Mouse (Mus musculus) hindbrain, embryonic 13.5 days (tissue): Measurements from ENCODE around the gene Col1a1. TPM values are rescaled to one million over a fixed set of nuclear protein-coding genes. Genes with fewer than 3 reads are reported as not detected.

Experiments
- ATAC-seq: fragments of 200-750 bp; cut with Nextera tagmentation; 2 replicates; pipeline ENCODE4 v1.8.0; 2017; ENCODE audit warnings: moderate TSS enrichment; ENCODE audit not compliant: low FRiP score
- H3K27ac ChIP-seq: fragments of 300-500 bp; sonication (generic); 2 replicates; pipeline ENCODE4 v1.5.1; 2015; ENCODE audit warnings: inconsistent platforms, mild to moderate bottlenecking, moderate library complexity
- H3K27me3 ChIP-seq: fragments of 300-500 bp; sonication (generic); 2 replicates; pipeline ENCODE4 v1.6.1; 2015; ENCODE audit warnings: mild to moderate bottlenecking, inconsistent platforms
- H3K36me3 ChIP-seq: fragments of 300-500 bp; sonication (generic); 2 replicates; pipeline ENCODE4 v1.6.1; 2015; ENCODE audit warnings: mild to moderate bottlenecking, inconsistent platforms
- H3K4me1 ChIP-seq: fragments of 300-500 bp; sonication (generic); replicated peaks from 2 replicates; pipeline ENCODE4 v1.6.1; 2015; ENCODE audit warnings: inconsistent platforms
- H3K4me2 ChIP-seq: fragments of 300-500 bp; sonication (generic); 2 replicates; pipeline ENCODE4 v1.6.1; 2015; ENCODE audit warnings: inconsistent platforms, mild to moderate bottlenecking, moderate library complexity
- H3K4me3 ChIP-seq: fragments of 300-500 bp; sonication (generic); 2 replicates; pipeline ENCODE4 v1.5.1; 2015; ENCODE audit warnings: mild to moderate bottlenecking, inconsistent platforms
- H3K9ac ChIP-seq: fragments of 300-500 bp; sonication (generic); 2 replicates; pipeline ENCODE4 v1.6.1; 2015; ENCODE audit warnings: mild to moderate bottlenecking, inconsistent platforms
- H3K9me3 ChIP-seq: fragments of 300-500 bp; sonication (generic); 2 replicates; pipeline ENCODE4 v1.6.1; 2016; ENCODE audit warnings: inconsistent platforms
- WGBS: fragments of 180-500 bp; shearing (Covaris S2); methylation state at CpG from one replicate; pipeline ENCODE4 v1.1.7; 2015; 5-methylcytosine and 5-hydroxymethylcytosine counted together
- polyA plus RNA-seq: library from polyadenylated mRNA; unstranded; fragments of >200 nt; fragmentation: Nextera tagmentation; extraction: Ambion mirVana; gene quantifications from 2 replicates; pipeline ENCODE4 v1.2.1, GENCODE M21; 2015

Col1a1 gene
- polyA plus RNA-seq, 1 experiment from 2014 or later: 128 TPM

DNA sequence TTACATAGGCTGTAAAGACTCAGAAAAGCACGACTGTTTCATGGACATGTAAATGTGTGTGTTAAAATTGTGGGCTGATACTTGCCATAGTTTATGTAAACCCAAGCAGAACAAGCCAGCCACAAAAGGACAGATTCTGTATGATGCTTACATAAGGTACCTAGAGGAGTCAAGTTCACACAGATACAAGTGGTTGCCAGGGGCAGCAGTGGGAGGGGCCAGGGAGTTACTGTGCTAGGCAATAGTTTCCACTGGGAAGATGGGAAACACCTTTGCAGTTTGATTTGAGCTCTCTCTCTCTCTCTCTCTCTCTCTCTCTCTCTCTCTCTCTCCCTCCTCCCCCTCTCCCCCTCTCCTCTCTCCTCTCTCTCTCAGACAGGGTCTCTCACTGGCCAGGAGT lies 49.1 kb downstream of the Col1a1 start:
- Histone ChIP-seq H3K36me3 (no peaks in the 10 kb centered on the region), H3K9ac (no peak overlapping the region), H3K9me3 (no peaks in the 10 kb centered on the region), H3K27me3 (no peaks in the 10 kb centered on the region), H3K27ac (no peak overlapping the region), H3K4me3 (no peak overlapping the region), H3K4me2 (no peak overlapping the region), H3K4me1 (peaks cover 28% of the 10 kb centered on the region)
- no peak for ATAC-seq
- WGBS: 47% methylated on average over 1 of the region's 1 CpGs

DNA sequence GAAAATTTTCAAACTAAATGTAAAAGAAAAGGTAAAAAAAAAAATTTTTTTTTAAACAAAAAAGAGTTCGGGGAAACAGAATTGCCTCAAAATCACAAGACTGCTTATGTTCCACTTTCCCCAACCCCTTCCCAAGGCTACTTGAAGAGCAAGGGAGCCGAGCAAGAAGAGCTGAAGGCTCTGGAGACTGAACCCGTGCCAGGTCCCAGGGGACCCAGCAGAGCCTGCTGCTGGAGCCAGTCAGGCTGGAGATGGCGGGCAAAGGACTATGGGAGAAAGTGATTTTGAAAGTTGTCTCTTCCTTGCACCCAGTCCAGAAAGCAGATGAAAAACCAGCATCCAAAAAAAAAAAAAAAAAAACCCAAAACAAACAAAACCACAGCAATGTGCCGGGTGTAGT lies 49.8 kb downstream of the Col1a1 start:
- WGBS: 78% methylated on average over 5 of the region's 5 CpGs
- no peak overlapping the region for H3K9ac ChIP-seq
- no peak overlapping the region for H3K4me2 ChIP-seq
- peaks cover 33% of the 10 kb centered on the region for H3K4me1 ChIP-seq
- H3K27ac ChIP-seq: no peak overlapping the region
- no peaks in the 10 kb centered on the region for H3K9me3 ChIP-seq
- no peak for ATAC-seq
- no peaks in the 10 kb centered on the region for H3K27me3 ChIP-seq
- no peaks in the 10 kb centered on the region for H3K36me3 ChIP-seq
- no peak overlapping the region for H3K4me3 ChIP-seq

DNA sequence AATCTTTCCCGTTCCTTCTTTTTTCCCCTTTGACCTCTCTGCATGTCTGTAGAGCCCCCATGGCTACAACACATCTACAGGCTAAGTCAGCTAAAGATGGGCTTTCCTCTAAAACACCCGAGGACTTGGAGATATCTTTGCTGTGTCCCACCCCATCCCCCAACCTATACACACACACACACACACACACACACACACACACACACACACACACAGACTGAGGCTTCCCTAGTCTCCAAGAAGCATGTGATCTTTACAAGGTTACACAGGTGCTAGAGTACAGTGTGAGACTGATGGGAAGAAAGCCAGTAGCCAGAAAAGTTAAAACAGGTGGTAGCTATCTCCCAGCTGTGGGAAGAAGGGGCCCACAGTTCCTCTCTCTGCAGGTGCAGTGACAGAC lies 50.4 kb downstream of the Col1a1 start:
- ATAC-seq: no peak
- no peak overlapping the region for H3K4me3 ChIP-seq
- no peak overlapping the region for H3K9ac ChIP-seq
- 58% methylated on average over 2 of the region's 2 CpGs for WGBS
- H3K4me1 ChIP-seq: peaks cover 33% of the 10 kb centered on the region
- H3K9me3 ChIP-seq: no peaks in the 10 kb centered on the region
- no peak overlapping the region for H3K27ac ChIP-seq
- no peaks in the 10 kb centered on the region for H3K27me3 ChIP-seq
- H3K4me2 ChIP-seq: no peak overlapping the region
- no peaks in the 10 kb centered on the region for H3K36me3 ChIP-seq

DNA sequence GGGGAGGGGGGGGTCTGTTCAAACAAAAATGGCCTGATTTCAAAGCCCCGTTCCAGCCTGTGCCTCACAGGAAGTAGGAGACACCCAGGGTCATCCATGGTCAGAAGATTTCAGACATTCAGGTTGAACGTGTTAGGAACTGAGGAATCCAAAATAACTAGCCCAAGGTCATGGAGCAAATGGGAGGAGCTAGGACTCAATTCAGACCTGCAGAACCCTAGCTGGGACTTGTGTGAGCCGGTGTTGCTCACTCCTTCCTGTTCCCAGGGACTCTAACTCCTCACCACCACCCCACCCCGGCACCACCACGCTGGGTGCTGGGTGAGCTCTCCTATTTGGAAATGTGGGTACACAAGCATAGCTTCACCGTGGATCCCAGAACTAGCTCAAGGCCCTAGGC lies 51.3 kb downstream of the Col1a1 start:
- no peak overlapping the region for H3K4me3 ChIP-seq
- no peaks in the 10 kb centered on the region for H3K36me3 ChIP-seq
- WGBS: 48% methylated on average over 6 of the region's 6 CpGs
- no peak overlapping the region for H3K9ac ChIP-seq
- H3K4me1 ChIP-seq: peaks cover 38% of the 10 kb centered on the region
- no peak overlapping the region for H3K4me2 ChIP-seq
- no peak overlapping the region for H3K27ac ChIP-seq
- H3K9me3 ChIP-seq: no peaks in the 10 kb centered on the region
- ATAC-seq: no peak
- no peaks in the 10 kb centered on the region for H3K27me3 ChIP-seq

DNA sequence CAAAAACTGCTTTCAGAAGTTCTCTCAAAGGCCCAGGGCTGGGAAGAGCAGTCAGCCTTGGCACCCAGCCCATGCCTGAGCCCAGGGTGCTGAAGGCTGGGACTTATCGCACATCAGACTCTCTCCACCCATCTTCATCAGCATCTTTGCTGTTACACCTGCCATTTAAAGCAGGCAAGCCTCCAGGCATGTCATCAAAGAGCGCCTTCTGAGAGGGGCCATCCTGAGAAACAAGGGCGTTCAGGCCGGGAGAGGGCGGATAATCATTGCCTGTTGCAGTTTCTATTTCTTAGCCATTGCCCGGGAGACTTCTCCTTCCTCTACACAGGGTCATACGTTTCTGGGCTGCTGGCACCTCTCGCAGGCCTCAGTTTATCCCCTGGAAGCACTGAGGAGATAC lies 51.8 kb downstream of the Col1a1 start:
- WGBS: 88% methylated on average over 8 of the region's 8 CpGs
- Histone ChIP-seq H3K9me3 (no peaks in the 10 kb centered on the region), H3K4me2 (no peak overlapping the region), H3K27ac (no peak overlapping the region), H3K4me1 (peaks cover 43% of the 10 kb centered on the region), H3K27me3 (no peaks in the 10 kb centered on the region), H3K4me3 (no peak overlapping the region), H3K36me3 (no peaks in the 10 kb centered on the region), H3K9ac (no peak overlapping the region)
- no peak for ATAC-seq

DNA sequence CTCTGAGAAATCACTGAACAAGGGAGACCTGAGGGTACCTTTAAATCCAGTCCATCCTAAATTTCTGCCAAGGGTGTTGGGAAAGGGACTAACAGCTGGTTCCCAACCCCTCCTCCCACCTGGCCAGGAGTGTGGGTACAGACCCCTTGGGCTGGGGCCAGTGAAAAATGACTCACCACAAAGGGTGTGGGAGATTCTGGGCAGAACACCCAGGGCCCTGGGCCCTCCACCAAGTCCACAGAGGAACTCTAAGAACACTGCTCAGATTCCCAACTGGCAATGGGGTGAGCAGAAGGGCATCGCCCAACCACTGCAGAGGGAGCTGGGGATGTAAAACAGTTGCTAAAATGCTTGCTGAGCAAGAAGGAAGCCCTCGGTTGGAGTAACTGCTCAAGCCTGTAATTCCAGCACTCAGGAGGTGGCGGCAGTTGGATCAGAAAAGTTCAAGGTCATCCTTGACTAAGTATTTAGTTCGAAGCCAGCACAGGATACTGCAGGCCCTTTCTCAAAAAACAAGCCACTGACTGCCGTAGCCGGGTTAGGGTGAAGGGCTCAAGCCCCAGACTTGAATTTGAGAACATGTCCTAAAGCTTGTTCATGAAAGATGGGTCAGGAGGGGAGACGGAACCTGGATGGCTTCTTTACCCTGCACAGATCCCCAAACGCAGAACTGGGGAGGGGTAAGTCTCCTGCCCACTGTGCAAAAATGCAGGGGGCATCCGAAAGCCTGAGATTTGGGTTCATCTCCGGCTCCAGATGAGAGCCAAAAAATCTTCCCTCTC lies 52.9 kb downstream of the Col1a1 start:
- peaks cover 55% of the 10 kb centered on the region for H3K4me1 ChIP-seq
- peak overlapping the region; percentile 97 for H3K4me3 ChIP-seq
- no peaks in the 10 kb centered on the region for H3K9me3 ChIP-seq
- H3K36me3 ChIP-seq: no peaks in the 10 kb centered on the region
- no peaks in the 10 kb centered on the region for H3K27me3 ChIP-seq
- H3K9ac ChIP-seq: peak overlapping the region; percentile 80
- H3K4me2 ChIP-seq: peak overlapping the region; percentile 100
- 25% methylated on average over 10 of the region's 10 CpGs for WGBS
- H3K27ac ChIP-seq: peak overlapping the region; percentile 97
- no peak for ATAC-seq

DNA sequence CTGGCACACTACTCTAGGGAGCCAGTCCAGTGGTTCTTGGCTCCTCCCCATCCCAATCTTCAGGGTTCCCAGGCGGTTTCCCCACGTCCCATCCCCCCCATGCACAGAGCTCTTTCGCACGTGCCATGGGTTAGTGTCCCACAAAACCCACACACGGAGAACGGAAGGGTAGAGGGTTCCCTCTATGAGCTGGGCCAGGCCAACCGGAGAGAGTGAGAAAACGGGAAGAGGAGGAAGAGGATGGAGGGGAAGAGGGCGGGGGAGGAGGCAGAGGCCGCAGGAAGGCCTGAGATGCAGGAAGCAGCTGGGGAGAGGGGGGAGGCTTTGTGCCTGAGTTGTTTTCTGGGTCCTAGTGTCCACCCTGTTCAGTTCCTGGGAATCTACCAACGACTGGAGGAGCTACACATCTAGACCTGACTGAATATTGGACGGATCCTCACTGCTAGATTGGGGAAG lies 53.6 kb downstream of the Col1a1 start:
- no peaks in the 10 kb centered on the region for H3K27me3 ChIP-seq
- peak overlapping the region; percentile 99 for H3K9ac ChIP-seq
- H3K4me2 ChIP-seq: peak overlapping the region; percentile 100
- peak; percentile 46 for ATAC-seq
- H3K27ac ChIP-seq: peak overlapping the region; percentile 97
- no peaks in the 10 kb centered on the region for H3K9me3 ChIP-seq
- peaks cover 61% of the 10 kb centered on the region for H3K4me1 ChIP-seq
- H3K4me3 ChIP-seq: peak overlapping the region; percentile 97
- no peaks in the 10 kb centered on the region for H3K36me3 ChIP-seq
- WGBS: 0% methylated on average over 12 of the region's 12 CpGs

DNA sequence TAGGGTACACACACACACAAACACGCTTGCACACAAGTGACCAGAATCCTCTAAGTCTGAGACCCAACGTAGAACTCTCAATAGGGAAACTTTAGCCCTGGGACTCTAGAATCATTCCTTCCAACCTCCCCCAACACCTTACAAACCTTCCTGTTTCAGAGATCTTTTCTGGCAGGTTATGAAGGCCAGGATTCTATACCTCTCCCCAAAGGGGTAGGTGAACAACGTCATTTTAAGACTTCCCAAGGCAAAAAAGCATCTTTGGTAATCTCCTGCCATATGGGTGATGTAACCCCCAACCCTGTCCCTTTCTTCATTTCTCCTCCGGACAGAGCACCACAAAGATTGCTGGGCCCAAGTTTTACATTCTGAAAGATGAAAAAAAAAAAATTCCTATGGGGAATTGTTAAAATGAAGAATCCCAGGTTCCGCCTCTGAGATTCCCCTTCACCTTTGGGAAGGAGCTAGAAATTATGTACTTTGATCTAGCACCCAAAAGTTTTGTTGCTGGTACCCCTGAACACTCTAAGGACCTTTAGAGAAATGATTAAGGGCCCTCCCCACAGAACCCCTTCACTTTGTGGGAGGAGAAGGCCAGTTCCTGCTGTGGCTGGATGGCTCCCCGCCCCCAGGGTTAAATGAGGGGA lies 54.2 kb downstream of the Col1a1 start:
- no peaks in the 10 kb centered on the region for H3K9me3 ChIP-seq
- WGBS: 45% methylated on average over 6 of the region's 6 CpGs
- no peaks in the 10 kb centered on the region; the same call in 1 of the 2 replicates for H3K36me3 ChIP-seq
- ATAC-seq: no peak
- H3K4me3 ChIP-seq: peak overlapping the region; percentile 97
- peak overlapping the region; percentile 99 for H3K9ac ChIP-seq
- H3K4me2 ChIP-seq: peak overlapping the region; percentile 100
- no peaks in the 10 kb centered on the region for H3K27me3 ChIP-seq
- peak overlapping the region; percentile 97 for H3K27ac ChIP-seq
- H3K4me1 ChIP-seq: peaks cover 67% of the 10 kb centered on the region

DNA sequence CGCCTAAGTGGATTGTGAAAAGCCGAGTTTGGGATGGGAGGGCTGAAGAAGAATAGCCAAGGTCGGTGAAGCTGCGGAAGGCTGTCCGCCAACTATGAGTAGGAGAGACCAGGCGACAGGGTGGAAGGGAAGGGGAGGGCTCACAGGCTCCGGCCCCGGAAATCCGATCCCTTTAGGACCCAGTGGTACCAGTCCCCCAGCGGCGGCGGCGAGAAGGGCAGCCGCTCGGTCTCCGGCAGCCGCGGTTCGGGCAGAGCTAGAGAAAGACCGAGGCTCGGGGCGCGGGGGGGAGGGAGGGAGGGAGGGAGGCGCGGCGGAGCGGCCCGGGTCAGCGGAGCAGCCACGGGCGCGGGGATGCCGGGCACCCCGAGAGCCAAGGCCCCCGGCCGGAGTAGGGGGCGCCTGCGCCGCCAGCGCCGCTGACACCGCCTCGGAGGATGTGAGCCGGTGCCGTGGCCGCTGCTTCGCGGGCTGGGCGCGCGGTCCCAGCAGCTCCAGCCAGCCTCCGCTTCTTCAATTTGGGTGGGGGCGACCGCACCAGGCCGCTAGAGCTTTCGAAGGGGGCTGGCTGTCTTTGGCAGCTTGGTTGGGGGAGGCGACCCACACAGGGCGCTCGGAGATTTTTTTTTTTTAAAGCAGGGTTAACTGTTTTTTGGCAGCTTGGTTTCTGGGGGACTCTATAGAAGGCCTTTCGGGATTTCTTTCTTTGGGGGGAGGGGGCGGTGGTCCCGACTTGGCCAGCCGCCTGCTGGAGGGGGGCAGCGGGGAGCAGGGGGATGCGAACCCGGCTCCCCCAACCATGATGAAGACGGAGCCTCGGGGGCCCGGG lies 54.9 kb downstream of the Col1a1 start, which contains the start of gene Ppp1r9b:
Gene Ppp1r9b (plus strand): TSS at position 287 of the 829 bp plus-strand sequence.
- Histone ChIP-seq H3K36me3 (peaks cover under 1% of the 10 kb centered on the region; the same call in 1 of the 2 replicates), H3K4me2 (peak within 1 kb of the TSS; percentile 100), H3K4me3 (peak within 1 kb of the TSS; percentile 97), H3K4me1 (peaks cover 75% of the 10 kb centered on the region), H3K9me3 (no peaks in the 10 kb centered on the region), H3K9ac (peak within 1 kb of the TSS; percentile 99), H3K27ac (peak within 1 kb of the TSS; percentile 97), H3K27me3 (no peaks in the 10 kb centered on the region)
- ATAC-seq: peak; percentile 83
- 0% methylated on average over 53 of the region's 69 CpGs for WGBS

DNA sequence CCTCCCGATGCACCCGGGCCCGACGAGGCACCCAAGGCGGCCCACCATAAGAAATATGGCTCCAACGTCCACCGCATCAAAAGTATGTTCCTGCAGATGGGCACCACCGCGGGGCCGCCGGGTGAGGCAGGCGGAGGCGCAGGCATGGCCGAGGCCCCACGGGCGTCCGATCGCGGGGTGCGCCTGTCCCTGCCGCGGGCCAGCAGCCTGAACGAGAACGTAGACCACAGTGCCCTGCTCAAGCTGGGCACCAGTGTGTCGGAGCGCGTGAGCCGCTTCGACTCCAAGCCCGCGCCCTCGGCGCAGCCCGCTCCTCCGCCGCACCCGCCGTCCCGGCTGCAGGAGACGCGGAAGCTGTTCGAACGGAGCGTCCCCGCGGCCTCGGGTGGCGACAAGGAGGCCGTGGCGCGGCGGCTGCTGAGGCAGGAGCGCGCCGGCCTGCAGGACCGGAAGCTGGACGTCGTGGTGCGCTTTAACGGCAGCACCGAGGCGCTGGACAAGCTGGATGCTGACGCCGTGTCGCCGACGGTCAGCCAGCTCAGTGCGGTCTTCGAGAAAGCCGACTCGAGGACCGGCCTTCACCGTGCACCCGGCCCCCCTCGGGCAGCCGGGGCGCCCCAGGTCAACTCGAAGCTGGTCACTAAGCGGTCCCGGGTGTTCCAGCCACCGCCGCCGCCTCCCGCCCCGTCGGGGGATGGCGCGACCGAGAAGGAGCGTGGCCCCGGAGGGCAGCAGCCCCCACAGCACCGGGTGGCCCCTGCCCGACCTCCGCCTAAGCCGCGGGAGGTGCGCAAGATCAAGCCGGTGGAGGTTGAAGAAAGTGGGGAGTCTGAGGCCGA lies 55.8 kb downstream of the Col1a1 start:
- Histone ChIP-seq H3K36me3 (peaks cover 10% of the 10 kb centered on the region), H3K27ac (peak overlapping the region; percentile 97), H3K9me3 (no peaks in the 10 kb centered on the region), H3K4me2 (peak overlapping the region; percentile 100), H3K27me3 (no peaks in the 10 kb centered on the region), H3K4me1 (peaks cover 83% of the 10 kb centered on the region), H3K9ac (peak overlapping the region; percentile 99), H3K4me3 (peak overlapping the region; percentile 97)
- WGBS: under 1% methylated on average over 99 of the region's 99 CpGs
- ATAC-seq: no peak

DNA sequence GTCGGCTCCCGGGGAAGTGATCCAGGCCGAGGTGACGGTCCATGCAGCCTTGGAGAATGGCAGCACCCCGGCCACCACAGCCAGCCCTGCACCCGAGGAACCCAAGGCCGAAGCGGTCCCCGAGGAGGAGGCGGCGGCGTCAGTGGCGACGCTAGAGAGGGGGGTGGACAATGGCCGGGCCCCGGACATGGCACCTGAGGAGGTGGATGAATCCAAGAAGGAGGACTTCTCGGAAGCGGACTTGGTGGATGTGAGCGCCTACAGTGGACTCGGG lies 56.4 kb downstream of the Col1a1 start:
- no peaks in the 10 kb centered on the region for H3K27me3 ChIP-seq
- H3K4me1 ChIP-seq: peaks cover 84% of the 10 kb centered on the region
- H3K36me3 ChIP-seq: peaks cover 15% of the 10 kb centered on the region
- peak overlapping the region; percentile 100 for H3K4me2 ChIP-seq
- ATAC-seq: no peak
- 0% methylated on average over 20 of the region's 20 CpGs for WGBS
- peak overlapping the region; percentile 97 for H3K4me3 ChIP-seq
- H3K9me3 ChIP-seq: no peaks in the 10 kb centered on the region
- peak overlapping the region; percentile 97 for H3K27ac ChIP-seq
- H3K9ac ChIP-seq: peak overlapping the region; percentile 99
